Mouse (Mus musculus) heart, adult 18-20 months (tissue): ENCODE data around the gene Fam240a. TPM values are rescaled to one million over a fixed set of nuclear protein-coding genes. Genes with fewer than 3 reads are reported as not detected.

ENCODE experiments used
- DNase-seq, 2 experiments: peaks; one replicate each; pipeline ENCODE4 v3.0.0; 2021 to 2022; ENCODE audit warnings: mixed read lengths in 1 of 2
- total RNA-seq, 2 experiments: library from RNA; stranded (reverse); gene quantifications; 2 replicates each; pipeline ENCODE4 v1.2.3; 2021

The Fam240a gene
- total RNA-seq, 2 experiments from 2014 or later = not detected

GRCm38 (mm10) chr9:110945343-110945742 is 28.7 kb upstream of the Fam240a start:
- DNase-seq = no peak

- no peak for DNase-seq
These were observed 27.6 kb upstream of the Fam240a start for GRCm38 (mm10) chr9:110944265-110944664.

DNA sequence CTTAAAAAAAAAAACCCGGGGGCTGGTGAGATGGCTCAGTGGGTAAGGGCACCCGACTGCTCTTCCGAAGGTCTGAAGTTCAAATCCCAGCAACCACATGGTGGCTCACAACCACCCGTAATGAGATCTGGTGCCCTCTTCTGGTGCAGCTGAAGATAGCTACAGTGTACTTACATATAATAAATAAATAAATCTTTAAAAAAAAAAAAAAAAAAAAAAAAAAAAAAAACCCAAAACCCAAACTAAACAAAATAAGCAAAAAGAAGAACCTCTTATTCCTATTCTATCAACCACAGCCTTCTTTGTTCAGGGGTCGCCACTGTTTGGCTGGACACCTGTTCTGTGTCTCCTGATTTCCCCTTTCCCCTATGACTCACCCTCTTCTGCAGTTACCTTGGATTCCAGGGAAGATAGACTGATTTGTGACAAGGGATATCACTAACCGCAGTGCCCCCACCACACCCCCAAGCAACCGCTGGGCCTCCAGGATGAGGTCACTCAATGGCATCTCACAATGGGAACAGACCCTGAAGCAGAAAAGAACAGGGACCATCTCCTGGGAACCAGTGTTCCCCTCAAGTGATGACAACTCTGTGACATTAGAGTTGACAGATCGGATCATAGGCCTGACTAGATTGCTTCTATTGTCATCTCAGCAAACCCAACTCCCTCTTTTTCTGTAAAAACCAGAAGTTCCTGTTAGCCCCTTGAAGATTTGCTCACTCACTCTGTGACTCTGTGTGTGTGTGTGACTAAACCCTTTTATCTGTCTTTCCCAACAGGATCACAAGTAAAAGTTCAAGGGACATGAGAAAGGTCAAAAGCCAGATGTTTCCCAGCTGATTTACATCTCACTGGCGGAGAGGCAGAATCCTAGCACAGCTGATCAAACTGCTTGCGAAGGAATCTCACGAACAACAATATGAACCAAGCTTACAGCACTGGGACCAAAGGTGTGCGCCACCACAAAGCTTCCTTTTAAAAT is 21.1 kb upstream of the Fam240a start:
- no peak for DNase-seq

GRCm38 (mm10) chr9:110935941-110936340 is 19.3 kb upstream of the Fam240a start:
- peak; percentile 57 to 69 for DNase-seq

DNA sequence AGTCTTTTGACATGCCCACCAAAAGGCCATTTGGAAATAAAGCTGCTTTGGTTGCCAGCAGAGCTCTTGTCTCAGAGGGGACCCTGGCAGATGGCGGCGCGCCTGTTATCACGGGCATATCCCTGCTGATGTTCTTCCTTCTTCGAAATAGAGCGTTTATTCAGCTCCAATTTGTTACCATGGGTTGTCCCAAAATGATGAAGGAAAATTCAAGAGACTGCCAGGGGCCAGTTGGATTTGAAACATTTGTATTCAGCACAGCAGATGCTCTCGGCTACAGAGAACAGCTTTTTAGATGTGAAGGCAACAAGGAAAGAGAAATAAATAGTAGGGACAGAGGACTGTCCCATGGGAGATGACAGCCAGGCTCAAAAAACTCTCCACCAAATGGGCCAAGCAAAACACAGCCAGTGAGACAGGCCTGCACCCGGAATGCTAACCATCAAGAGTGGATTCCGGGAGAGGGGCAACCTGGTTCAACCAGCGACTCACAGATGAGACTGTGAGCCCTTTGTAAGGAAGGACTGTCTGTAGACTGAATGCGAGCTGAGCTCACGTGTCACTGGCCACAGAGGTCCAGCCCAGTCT is 17.3 kb upstream of the Fam240a start:
- peak; percentile 33 to 64 for DNase-seq

- no peak for DNase-seq
These were observed 14.9 kb upstream of the Fam240a start for GRCm38 (mm10) chr9:110931573-110931972.

GRCm38 (mm10) chr9:110922759-110923158 is 6.1 kb upstream of the Fam240a start:
- peak; percentile 68 to 91 for DNase-seq

- DNase-seq = peak; percentile 20 to 44
These were observed 4.2 kb upstream of the Fam240a start for GRCm38 (mm10) chr9:110920665-110921419.

- DNase-seq = no peak
These were observed 1.2 kb downstream of the Fam240a start for GRCm38 (mm10) chr9:110915466-110915865.

- no peak for DNase-seq
These were observed 1.9 kb downstream of the Fam240a start for GRCm38 (mm10) chr9:110914631-110915236.

- no peak for DNase-seq
These were observed 7.2 kb downstream of the Fam240a start for GRCm38 (mm10) chr9:110909371-110909967.

GRCm38 (mm10) chr9:110908631-110909016 is 8.0 kb downstream of the Fam240a start:
- DNase-seq = no peak

GRCm38 (mm10) chr9:110907838-110908630 is 8.6 kb downstream of the Fam240a start:
- DNase-seq = no peak

DNA sequence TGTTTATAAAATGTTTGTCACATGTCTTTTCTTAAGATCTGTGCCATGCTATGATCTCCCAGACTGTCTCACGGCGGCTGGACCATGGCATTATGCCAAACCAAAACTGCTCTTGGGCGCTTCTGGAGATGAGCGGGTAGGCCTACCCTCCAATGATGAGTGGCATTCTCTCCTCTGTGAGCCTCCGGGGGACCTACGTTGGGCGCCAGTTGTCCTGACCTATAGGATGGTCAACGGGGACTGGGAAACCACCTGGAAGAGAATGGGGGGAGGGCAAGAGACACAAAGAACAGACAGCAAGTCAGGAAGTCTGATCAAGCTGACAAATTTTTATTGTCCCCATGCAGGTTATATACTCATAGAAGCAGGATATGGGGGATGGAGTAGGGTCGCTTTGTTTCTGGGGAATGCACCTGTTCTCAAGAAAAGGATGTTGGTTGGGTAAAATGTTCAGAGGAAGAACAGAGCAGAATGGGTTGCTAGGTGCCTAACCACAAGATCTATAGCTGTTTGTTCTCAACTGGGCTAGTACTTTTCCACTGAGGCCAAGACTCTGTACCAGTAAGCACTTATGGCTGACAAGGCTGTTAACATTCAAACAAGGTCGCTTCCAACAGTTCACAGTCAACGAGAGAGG is 9.3 kb downstream of the Fam240a start:
- no peak for DNase-seq

DNA sequence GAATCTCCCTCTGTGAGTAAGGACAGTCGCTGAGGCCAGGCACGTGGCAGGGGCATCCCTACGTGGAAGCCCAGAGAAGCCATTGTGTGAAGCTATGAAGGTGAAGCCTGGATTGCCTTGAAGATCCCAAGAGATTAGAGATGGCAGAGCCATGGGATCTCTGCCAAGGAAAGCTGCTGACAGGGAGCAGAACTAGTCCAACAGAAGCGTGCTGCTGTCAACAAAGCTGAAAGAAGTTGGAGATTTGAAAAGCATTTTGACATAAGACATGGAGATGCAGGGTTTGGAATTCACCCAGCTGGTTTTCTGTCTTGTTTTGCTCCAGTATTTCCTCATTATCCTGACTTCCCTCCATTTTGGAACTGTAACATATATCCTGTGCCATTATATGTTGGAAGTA is 14.4 kb downstream of the Fam240a start:
- no peak for DNase-seq

DNA sequence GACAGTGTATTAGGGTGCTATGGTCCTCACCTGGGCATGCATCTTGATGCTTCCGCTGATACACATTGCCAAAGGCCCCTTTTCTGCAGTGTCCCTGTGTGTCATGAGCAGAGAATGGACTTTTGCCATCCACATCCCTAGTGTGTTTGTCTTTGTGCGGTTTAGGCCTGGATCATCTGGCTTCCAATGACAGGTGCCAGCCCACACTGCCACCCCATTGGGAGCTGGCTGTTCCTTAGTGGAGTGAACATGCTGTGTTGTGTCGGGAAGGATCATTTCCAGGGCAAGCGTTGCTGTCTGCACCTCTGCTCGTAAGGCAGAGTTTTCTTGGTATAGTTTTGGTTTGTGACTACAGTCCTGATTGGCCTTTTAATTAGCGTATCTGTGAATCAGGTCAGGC is 15.5 kb downstream of the Fam240a start:
- DNase-seq = no peak

DNA sequence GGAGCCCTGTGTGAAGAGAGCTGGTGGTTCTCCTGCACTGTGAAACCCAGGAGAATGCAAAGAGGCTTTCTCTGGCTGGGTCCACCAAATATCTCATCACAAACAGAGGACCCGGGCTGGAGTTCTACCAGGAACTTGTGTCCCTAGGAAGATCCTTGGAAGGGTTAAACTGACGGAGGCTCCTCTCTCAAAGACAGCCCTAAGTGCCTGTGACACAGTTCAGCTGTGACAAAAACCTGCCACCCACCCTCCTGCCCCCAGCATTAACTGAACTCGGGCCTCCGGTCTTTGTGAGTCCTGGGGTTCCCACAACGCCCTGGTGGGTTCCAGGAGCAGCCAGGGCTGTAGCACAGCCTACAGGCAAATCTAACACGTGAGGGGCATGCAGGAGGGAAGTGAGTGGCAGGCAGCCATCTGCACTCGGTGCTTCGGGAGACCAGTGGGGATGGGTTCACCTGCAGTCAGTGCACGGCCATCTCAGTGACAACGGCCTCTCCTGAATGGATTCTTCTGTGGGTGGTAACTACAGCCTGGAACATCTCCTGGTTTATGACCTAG is 17.1 kb downstream of the Fam240a start:
- no peak for DNase-seq

- no peak for DNase-seq
These were observed 20.1 kb downstream of the Fam240a start for GRCm38 (mm10) chr9:110896595-110896994.

DNA sequence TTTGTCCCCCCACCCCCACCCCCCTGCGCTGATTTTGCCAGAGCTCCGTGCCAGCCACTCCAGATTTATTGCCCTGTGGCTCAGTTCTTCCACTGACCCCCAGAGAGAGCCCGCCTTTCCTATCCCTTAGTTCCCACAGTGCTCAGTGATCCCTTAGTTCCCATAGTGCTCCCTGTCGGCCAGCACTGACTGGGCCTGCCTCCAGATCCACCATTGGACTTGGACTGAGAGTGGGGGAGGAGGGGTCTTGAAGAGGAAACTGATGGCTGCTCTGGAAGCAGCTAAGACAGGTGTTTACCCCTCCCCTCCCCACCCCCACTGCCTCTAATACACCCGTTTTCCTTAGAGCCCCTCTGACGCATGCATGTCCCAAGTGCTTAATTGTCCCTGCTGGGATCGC is 20.7 kb downstream of the Fam240a start:
- DNase-seq = no peak

DNA sequence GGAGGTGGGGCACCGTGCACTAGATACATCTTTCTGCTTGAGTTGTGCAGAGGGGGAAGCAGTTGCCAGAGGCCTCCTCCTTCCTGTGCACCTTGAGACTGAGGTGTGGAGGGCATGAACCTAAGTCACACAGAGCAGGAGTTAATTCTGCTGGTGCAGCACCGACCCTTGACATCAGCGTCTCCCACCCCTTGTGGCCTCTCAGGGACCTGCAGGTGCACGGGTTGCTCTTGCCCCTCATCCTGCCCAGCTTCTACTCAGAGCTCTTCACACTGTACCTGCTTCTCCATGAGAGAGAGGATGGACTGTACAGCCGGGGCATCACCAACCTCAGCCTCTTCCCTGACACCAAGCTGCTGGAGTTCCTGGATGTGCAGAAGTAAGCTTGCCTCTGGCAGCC is 21.2 kb downstream of the Fam240a start:
- DNase-seq = no peak
